Mouse (Mus musculus): Measurements from ENCODE around the gene Itih4.

Gene Itih4

GRCm38 (mm10) chr14:30879794-30880193 is 6.5 kb upstream of the Itih4 start:
- no peak for DNase-seq

- DNase-seq = no peak
Observed at GRCm38 (mm10) chr14:30880251-30880650, 6.0 kb upstream of the Itih4 start.

- peak; percentile 25 to 38 for DNase-seq
Observed at GRCm38 (mm10) chr14:30880811-30881717, 5.2 kb upstream of the Itih4 start.

GRCm38 (mm10) chr14:30881718-30882108 is 4.6 kb upstream of the Itih4 start:
- no peak for DNase-seq

GRCm38 (mm10) chr14:30885298-30885697 is 978 bp upstream of the Itih4 start:
- DNase-seq = no peak

GRCm38 (mm10) chr14:30888271-30888732 is 2.0 kb downstream of the Itih4 start:
- no peak for DNase-seq

GRCm38 (mm10) chr14:30899972-30900371 is 13.7 kb downstream of the Itih4 start:
- no peak for DNase-seq

GRCm38 (mm10) chr14:30902628-30903027 is 16.4 kb downstream of the Itih4 start:
- no peak for DNase-seq

- no peak for DNase-seq
Observed at GRCm38 (mm10) chr14:30903036-30903435, 16.8 kb downstream of the Itih4 start.

- DNase-seq = no peak
Observed at GRCm38 (mm10) chr14:30904307-30904706, 18.0 kb downstream of the Itih4 start.

DNA sequence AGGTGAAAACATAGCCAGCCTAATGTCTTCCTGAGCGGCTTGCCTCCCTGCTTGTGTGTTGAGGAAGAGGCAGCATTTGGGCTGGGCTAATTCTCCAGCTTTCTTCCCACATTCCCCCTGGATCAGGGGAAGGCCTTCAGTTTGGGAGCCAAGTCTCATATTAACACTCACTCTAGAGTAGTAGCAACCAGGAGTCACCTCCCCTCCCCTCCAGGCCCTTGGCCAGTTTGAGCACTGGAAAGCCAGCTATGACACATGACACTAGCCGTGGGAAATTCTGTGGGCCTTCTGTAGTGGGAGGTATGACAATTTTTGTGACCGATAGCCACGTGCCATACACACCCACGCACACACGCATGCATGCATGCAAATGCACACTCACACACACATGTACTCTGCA is 19.7 kb downstream of the Itih4 start:
- no peak for DNase-seq

DNA sequence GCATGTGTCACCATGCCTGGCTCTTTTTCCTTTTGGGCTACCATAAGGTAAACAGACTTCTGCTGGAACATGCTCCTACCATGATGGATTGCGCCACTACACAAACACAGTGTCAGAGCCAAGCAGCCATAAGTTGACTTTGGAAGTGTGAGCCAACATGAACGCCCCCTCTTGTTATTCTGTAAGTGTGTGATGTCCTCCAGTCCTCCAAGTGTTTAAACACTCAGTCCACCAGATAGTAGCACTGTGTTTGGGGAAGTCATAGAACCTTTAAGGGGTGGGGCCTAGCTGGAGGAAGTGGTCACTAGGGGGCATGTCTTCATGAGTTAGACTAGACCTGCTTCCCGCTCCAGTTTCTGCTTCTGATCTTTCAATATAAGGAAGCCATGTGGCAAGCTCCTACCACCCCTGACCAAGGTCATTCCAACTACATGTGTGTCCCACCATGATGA is 21.6 kb downstream of the Itih4 start:
- DNase-seq = no peak

DNA sequence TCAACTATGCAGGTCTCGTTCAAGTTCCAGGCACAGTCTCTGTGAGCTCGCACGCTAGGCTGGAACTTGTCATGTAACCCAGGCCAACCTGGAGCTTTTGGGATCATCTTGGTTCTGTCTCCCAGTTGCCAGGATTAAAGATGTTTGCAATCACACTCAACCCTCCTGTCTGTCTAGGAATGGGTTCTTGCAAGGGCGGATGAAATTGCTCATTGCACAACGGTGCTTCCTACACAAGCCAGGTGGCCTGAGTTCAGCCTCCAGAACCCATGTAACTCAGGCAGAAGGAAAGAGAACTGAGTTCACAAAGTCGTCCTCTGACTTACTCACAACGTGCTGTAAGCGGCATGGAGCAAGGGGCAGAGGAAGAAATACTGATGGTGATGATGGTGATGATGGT is 24.9 kb downstream of the Itih4 start:
- no peak for DNase-seq

- no peak for DNase-seq
Observed at GRCm38 (mm10) chr14:30912641-30913040, 26.4 kb downstream of the Itih4 start.

- DNase-seq = no peak
Observed at GRCm38 (mm10) chr14:30913404-30913803, 27.1 kb downstream of the Itih4 start.

DNA sequence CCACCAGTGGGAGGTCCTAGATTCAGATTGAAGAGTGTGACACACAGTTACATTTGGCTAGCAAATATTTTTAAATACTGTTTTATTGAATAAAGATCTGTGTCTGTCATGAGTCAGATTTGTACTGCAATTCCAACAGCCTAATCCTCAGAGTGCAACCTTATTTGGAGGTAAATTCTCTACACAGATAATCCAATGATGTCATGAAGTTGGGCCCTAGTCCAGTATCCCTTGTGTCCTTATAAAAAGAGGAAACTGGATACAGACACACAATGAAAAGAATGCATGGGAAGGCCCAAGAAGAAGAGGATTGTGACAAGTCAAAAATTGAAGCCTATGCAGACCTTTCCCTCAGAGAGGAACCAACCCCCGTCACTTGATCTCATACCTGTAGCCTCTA is 30.2 kb downstream of the Itih4 start:
- DNase-seq = no peak

- DNase-seq = no peak
Observed at GRCm38 (mm10) chr14:30922053-30922670, 35.9 kb downstream of the Itih4 start.

DNA sequence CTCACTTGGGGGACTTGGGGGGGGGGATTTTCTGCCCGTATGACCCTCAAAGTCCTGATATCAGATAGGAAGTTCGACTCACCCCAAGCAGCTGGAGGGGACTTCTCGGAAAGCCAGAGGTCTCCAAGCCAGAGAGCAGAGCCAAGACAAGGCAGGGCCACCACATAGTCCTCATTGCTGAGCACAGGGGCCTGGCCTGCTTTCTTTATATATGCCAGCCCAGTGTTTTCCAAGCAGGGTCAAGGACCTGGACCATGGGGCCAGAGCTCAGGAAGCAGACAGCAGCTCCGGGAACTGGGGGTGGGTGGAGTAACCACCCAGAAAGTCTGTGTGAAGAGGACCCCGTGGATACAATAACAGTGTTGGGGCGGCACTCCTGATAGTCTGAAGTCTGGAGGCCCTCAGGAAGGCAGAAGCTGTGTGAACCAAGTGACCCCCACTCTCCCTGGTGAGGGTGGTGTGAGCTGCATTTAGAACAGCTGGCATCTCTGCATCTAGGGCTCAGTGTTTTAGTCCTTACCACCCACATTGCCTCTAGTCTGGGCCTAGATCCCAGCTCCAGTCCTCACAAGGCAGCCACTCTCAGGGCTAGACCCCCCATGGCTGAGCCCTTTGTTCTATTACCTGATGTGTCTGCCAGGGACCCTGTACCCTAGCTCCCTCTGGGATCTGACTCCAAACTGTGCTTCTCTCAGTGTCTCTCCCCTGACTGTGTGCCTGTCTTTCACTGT is 37.3 kb downstream of the Itih4 start, which contains the start of gene Itih3:
TSS of gene Itih3 (minus strand) at position 386 of the 731 bp plus-strand sequence.
- no peak for DNase-seq

DNA sequence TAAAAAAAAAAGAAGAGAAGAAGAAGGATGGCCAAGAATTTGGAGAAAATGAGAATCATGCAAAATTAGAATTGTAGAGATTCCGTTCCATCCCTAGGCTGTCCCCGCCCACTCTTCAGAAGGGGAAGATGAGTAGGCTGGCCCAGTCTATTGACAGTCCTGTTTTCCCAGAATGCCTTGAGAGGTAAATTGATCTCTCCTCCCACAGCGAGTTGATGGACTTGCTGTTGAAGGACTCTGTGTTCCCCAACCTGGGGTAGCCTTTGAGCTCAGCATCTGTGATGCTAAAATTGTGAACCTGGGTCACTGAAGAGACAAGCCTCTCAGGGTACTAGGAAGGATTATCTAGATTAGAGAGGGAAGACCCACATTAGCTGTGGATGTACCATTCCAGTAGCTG is 39.2 kb downstream of the Itih4 start:
- no peak for DNase-seq

DNA sequence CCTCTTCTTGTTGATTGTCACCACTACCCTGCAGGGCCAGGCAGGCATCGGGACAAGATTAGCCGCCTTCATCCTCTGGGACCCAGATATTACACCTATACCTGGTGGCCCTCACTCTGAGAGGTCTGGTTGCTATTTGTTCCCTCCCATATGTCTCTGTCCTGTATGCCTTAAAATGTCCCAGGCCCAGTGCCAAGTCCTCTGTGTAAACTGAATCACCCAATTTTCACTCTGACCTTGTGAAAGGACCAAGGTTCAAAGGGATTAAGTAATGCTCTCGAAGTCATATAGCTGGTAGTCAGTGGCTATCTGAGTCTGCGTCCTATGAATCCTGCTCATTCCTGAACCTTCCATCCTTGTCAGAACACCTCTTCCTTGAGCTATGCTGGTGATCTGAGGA is 44.1 kb downstream of the Itih4 start:
- DNase-seq = no peak

DNA sequence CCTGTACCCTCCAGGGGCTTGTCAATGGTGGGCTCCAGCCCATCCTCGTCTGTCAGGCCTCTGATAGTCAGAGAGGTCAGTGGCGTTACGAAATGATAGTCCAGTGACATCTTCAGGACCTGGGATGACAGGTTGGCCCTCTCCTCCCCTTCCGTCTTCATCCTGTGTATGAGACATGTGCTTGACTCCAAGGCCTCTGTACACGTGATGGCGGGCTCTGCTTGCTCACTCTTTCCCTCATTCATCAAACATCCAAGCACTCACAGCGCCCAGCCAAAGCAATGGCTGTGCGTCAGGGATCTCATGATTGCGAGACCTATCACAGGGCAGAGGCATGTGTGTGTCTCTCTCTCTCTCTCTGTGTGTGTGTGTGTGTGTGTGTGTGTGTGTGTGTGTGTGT is 47.1 kb downstream of the Itih4 start:
- DNase-seq = no peak

DNA sequence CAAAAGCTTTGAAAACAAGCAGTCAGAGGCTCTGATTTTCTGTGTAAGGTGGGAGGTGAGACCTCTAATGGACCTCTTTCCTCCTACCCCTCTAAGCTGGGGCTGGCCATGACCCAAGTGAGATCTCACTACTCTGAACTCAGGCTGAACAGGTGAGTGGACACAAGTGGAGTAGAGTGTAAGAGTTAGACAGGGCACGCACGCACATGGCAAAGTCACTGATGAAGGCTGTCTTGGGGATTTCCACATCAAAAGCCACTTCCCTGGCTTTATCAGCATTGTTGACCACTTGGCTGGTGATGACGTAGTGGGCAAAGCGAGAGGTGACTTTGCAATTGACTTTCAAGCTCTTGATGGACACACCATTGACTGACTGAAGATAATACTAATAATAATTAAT is 56.0 kb downstream of the Itih4 start:
- no peak for DNase-seq

DNA sequence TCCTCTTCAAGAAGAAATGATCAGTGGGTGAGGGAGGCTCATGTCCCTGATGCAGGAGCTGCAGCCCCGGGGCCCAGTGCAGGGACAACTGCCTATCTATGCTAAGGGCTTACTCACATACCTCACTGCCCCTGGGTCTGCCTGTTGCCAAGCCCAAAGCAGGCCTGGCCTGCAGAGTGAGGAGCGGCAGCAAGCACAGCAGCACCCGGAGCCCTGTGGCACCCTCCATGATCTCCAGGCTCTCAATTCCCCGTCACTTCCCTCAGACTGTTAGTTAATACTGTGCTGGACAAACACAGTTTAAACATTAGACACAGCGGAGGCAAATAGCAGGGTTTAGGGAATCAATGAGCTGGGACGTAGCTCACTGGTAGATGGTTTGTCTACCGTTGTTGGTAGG is 56.8 kb downstream of the Itih4 start, which contains the start of gene Itih1:
TSS of gene Itih1 (minus strand) at position 252 of the 400 bp plus-strand sequence.
- DNase-seq = no peak

Measured in thymus, postnatal 36 days (tissue).